Mouse (Mus musculus): ENCODE measurements at regions not wholly inside any gene's neighbourhood (a gene's known extent, or its start where the extent isn't known, plus 50 kb on each side); places are given as distances from the start of the nearest gene placed in this dataset.

DNA sequence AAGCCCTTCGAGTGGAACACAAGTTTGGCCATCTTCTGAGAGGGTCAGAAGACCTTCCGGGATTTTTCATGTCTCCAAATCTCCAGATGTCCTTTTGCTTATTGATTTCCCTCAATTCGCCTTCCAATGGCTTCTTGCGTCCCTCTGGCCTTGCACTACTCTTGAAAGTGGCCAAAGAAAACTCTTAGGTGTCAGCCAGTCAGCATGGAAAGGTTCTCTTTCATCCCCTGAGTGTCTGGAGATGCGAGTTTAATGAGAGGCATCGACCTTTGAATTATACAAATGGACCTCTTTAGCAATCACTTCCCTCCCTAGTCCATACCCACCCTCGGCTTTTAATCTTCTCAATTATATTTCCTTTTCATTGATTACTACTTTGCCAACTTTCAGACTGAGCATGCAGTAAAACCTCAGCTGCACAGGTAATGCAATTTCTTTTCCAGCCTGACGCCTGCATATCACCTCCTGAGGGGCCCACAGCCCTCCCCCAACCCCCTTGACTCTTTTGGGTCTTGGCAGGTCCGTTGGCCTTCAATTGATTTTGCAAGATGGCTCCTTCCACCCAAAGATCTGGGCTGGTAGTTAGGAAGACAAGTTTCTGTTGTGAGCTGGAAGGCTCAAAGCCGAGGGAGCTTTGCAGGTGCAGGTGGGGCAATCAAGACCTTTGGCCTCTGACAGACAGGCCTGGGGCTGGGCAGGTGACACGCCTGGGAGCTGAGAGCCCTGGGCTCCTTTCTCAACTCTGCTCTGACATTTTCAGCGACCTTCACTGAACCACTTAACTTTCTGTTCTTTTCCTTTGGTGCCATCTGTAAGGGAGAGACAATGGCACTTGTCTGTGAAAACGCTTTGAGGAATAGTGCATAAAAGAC lies 461.8 kb downstream of the Ccdc171 start:
- DNase-seq = no peak

DNA sequence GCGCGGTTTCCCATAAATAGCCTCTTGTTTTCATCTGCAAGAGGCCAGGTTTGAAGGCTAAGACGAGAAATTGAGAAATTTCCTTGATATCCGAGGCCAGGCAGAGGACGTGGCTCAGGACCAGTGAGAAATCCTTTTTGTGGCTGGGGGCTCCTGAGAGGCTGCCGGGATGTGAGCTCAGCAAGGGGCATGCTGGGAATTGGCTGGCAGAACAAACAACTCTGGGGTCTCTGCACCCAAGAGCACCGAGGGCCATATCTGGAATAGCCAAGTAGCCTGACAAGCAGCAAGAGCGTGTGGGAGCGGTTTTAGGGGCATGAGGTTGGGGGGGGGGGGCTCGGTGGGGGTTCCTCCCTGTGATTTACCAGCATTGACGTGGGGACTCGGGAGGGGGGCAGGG lies 462.5 kb downstream of the Ccdc171 start:
- DNase-seq = no peak

- DNase-seq = no peak
These were observed 463.0 kb downstream of the Ccdc171 start for GRCm38 (mm10) chr4:83988314-83988713.

GRCm38 (mm10) chr4:83990126-83990989 lies 465.0 kb downstream of the Ccdc171 start:
- no peak for DNase-seq

DNA sequence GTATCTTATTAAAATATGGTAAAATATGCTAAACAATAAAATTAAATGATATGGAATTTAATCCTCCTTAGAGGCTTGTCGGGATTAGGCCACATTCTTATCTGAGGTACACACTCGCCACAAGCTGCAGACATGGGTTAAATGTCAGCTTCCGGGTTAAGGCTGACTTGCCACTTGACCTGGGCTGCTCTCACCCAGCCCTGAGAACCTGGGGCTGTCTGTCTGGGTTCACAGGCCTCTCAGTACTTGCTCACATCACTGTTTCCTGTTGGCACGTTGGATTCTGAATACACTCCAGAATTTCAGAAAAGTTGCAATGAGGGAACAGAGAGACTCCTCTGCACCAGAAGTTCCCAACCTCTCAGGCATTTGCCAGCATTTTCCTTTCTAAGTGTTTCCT lies 465.9 kb downstream of the Ccdc171 start:
- no peak for DNase-seq

DNA sequence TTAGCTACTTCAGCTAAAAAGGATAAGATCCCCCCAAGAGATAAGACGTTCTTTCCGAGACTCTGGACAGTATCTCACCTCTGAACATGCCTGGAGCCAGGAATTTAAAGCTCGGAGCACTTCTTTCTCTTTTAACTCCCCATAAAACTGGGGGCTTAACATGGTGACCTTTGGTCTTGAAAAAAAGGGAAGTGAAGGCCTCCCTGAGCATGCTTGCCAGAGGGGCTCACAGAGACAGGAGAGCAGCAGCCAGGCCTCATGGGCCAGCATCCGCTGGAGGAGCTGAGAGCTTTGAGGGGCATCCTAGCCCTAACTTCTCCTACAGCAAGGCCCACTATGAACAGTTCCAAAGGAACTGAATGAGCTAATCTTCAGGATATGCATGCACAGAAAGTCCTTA lies 471.7 kb downstream of the Ccdc171 start:
- DNase-seq = no peak

- DNase-seq = no peak
These were observed 476.3 kb downstream of the Ccdc171 start for GRCm38 (mm10) chr4:84001645-84002044.

- no peak for DNase-seq
These were observed 478.9 kb downstream of the Ccdc171 start for GRCm38 (mm10) chr4:84004055-84004778.

- no peak for DNase-seq
These were observed 479.5 kb downstream of the Ccdc171 start for GRCm38 (mm10) chr4:84004786-84005382.

- no peak for DNase-seq
These were observed 486.6 kb downstream of the Ccdc171 start for GRCm38 (mm10) chr4:84011941-84012340.

DNA sequence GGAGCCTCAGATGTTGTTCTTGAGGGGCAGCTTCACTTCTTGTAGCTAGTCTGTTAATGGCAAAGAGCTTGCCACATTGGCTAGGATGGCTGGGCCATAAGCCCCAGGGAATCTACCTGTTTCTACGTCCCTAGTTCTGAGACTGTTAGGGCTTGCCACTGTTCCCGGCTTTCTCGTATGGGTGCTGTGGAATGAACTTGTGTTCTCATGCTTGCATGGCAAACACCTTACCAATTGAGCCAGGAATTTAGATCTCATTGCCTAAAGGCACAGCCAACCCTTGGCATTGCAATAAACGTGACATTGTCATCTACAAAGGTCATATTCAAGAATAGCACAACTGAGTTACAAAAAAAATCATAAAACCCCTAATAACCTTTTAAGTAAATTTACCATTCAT lies 489.8 kb downstream of the Ccdc171 start:
- no peak for DNase-seq

- DNase-seq = no peak
These were observed 490.3 kb downstream of the Ccdc171 start for GRCm38 (mm10) chr4:84015552-84016169.

DNA sequence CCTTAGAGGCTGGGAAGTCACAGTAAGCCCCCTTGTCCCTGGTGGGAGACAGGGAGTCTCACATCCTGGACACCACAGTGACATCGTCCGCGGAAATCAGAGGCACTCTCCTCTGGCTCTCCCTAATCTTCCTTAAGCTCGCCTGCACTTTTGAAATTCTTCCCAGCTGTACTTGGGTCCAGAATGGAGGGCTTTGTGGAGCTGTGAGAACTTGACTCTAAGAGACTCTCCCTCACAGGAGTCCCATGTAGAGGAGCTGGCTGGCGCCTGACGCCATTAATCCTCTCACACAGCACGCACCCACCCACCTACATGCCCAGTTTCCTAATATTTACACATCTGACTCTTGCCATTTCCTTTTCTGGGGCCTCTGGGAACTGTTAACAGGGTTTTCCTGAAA lies 492.8 kb downstream of the Ccdc171 start:
- DNase-seq = no peak

GRCm38 (mm10) chr4:84018774-84019173 lies 493.4 kb downstream of the Ccdc171 start:
- peak; percentile 4 for DNase-seq

DNA sequence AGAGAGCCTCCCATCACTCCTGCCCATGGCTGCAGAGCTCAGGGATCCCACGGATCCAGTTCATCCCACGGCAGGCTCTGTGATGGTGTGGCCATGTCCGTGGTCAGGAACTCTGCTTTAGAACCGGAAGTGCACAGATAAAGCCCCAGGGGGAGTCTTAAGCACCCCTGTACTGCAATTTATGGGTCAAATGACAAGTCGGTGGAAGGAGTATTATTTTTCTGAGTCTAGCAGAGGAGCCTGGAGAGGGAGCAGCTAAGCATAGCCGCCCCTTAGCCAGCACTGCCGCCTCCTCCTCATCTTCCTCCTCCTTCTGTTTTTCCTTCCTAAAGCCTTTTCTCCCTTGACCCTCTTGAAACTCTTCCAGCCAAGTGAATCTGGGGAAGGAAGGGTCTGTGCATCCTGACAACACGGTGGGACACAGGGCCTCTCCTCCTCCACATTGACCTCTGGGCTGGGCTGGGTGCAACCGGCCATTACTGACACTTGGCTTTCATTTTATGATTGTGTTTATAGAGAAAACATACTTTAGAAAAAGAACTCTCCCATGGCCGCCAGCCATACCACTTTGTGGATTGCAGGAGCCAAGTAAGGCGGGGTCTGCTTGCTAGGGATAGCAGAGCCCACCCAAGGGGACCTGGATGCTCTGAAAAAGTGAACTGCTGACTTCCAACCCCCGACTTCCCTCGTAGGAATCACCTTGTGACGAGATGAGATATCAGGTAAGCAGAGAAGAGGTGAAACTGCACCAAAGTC lies 494.3 kb downstream of the Ccdc171 start:
- DNase-seq = no peak

- DNase-seq = no peak
These were observed 495.3 kb downstream of the Ccdc171 start for GRCm38 (mm10) chr4:84020692-84021091.

DNA sequence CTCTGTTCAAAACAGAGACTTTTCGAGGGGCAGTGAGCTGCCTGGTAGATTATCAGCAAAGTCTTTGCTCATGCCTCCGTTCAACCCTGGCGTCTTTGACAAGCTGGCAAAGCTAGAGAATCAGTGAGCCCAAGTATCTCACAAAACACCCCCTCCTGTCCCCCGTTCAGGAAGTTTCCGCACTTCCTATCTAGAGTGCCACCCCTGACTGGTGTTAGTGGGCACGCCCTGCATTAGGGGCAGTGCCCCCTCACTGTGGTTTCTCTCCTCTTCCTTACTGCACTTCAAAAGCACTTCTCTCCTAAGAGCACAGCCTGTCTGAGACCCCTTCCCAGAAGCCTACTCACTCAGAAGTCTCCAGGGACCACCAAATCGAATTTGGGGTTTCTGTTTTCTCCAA lies 497.0 kb downstream of the Ccdc171 start:
- no peak for DNase-seq

GRCm38 (mm10) chr4:84026144-84026543 lies 500.8 kb downstream of the Ccdc171 start:
- no peak for DNase-seq

DNA sequence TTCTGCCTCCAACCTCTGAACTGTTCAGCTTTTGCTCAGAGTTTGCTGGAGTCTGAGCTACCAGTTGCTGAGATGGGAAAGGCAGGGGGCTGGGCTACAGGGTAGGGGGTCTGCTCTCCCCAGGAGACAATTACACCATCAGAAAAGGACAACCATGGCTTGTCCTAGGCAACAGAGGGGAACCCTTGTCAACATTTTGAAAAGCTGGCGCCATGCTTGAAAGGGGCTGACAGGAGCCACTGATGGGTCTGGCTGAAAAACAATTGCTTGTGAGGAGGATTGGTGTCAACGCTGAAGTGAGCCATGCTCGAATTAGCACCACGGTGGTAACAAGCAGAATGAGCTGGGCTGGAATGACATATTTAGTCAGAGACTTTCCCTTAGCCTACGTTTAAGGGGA lies 502.8 kb downstream of the Ccdc171 start:
- DNase-seq = no peak

- DNase-seq = no peak
These were observed 505.6 kb downstream of the Ccdc171 start for GRCm38 (mm10) chr4:84030916-84031315.

DNA sequence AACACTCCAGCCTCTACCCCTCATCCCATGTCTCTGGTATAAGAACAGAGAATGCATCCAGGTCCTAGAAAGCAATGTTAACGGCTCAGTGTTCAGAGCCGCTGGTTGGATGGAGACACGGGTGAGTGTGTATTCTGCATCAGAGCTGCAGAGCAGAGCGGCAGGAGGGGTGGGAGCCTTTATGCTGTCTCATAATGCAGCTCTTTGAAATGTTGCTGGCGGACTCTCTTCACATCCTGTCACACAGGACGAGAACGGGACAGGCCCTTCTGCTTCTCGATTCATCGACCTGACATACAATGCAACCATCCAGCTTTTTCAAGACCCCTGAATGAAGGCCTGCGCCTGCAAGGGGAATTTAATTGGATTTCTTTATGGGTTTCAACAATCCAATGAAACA lies 507.2 kb downstream of the Ccdc171 start:
- DNase-seq = no peak

GRCm38 (mm10) chr4:84035347-84035746 lies 510.0 kb downstream of the Ccdc171 start:
- DNase-seq = no peak
